Mouse (Mus musculus) cerebellum, adult 11-12 months (tissue): Measurements from ENCODE around the gene Hist1h2bl.
"Not testable (repeated sequence)": the region's sequence is repeated elsewhere in the genome, so short reads cannot be mapped to it uniquely, and the experiment has no call there.

ENCODE experiments used
- DNase-seq: peaks from one replicate; pipeline ENCODE4 v3.0.0; 2022

Hist1h2bl gene

DNA sequence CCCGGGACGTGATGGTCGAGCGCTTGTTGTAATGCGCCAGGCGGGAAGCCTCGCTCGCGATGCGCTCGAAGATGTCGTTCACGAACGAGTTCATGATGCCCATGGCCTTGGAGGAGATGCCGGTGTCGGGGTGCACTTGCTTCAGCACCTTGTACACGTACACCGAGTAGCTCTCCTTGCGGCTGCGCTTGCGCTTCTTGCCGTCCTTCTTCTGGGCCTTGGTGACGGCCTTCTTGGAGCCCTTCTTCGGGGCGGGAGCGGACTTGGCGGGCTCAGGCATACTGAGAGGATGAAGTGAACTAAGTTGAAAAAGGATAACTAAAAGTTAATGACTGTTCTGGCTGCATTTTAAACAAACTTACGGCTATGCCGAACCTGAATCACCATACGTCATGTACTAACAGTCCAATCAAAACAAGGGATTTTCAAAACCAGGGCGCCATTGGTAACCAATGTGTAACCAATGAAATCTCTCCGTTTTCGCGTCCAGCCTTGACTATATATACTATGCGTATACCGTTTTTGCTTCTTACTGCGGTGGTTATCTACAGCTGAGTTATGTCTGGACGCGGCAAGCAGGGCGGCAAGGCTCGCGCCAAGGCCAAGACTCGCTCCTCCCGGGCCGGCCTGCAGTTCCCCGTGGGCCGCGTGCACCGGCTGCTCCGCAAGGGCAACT is at the start of gene Hist1h2bl, which contains the start of gene Hist1h2ai:
TSS of gene Hist1h2bl (minus strand) at position 280 of the 676 bp plus-strand sequence.
TSS of gene Hist1h2ai (plus strand) at position 559 of the 676 bp plus-strand sequence.
- peak; percentile 88 for DNase-seq

DNA sequence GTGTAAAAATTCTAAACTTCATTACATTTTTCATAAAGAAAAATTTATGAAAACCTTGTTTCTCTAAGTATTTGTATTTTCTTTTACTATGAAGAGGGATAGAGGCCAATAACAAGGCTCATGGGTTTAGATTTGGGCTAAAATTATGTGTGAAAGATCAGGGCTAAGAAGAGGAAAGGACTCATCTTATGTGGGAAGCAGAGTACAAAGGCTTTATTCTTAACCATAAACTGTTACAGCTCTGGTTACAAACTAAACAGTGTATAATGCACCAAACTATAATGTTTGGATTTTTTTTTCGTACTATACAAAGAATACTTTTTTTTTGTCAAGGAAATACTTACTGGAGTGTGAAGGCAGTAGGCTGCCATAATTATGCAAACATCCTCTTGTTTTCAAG is 39.8 kb upstream of the Hist1h2bl start:
- no peak for DNase-seq

DNA sequence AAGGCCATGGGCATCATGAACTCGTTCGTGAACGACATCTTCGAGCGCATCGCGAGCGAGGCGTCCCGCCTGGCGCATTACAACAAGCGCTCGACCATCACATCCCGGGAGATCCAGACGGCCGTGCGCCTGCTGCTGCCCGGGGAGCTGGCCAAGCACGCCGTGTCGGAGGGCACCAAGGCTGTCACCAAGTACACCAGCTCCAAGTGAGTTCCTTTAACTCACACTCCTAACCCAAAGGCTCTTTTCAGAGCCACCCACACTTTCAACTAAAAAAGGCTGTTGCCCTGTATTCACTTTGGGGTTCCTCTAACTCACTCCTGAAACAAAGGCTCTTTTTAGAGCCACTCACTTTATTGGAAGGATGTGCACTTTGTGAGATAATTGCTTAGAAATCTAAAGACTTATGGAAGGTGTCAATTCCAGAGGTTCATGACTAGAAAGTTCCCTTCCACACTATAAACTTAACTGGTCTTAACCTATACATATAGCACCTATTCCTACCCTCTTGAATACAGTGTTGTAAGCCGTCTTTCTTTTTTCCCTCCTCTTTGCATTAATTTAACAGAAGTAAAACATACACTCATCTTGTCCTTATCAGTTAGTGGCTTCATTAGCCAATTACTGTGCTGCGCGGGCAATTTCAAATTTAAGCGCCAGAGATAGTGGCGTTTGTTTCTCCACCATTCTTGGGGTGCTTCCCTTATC is 38.5 kb upstream of the Hist1h2bl start:
- not testable (repeated sequence) for DNase-seq

DNA sequence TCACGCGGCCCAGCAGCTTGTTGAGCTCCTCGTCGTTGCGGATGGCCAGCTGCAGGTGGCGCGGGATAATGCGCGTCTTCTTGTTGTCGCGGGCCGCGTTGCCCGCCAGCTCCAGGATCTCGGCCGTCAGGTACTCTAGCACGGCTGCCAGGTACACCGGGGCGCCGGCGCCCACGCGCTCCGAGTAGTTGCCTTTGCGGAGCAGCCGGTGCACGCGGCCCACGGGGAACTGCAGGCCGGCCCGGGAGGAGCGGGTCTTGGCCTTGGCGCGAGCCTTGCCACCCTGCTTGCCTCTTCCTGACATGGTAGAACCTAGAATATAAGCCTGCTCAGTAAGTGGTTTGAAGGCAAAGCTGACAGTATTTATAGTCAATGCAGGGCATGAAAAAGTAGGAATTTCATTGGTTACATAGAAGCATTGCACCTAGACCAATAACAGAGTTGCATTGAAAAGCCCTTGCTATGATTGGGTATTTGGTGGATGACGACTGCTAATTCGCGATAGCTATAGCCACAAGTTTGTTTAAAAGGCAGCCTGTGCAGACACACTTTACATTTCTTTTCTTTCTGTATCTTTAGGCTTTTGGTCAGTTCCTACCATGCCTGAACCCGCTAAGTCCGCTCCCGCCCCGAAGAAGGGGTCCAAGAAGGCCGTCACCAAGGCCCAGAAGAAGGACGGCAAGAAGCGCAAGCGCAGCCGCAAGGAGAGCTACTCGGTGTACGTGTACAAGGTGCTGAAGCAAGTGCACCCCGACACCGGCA is 37.8 kb upstream of the Hist1h2bl start, which contains the start of the genes Hist1h2ak and Hist1h2bn:
TSS of gene Hist1h2ak (minus strand) at position 304 of the 762 bp plus-strand sequence.
TSS of gene Hist1h2bn (plus strand) at position 600 of the 762 bp plus-strand sequence.
- DNase-seq, result peak; percentile 72

DNA sequence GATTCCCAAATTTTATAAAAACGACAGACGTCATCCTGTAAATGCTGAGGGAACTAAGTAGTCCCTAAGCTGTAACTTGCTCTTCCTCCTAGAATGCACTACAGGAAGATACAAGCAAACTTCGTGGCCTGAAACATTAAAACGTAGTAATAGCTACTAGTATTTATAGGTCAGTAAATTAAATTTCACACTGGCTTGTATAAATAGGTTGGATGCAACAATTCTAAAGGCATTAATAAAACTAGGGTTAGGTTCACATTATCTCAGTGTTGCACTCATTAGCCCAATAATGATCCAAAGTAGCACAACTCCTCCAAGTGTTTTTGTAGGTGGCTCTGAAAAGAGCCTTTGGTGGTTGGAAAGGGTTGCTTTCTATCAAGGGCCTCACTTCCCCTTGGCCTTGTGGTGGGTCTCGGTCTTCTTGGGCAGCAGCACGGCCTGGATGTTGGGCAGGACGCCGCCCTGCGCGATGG is 37.1 kb upstream of the Hist1h2bl start:
- no peak for DNase-seq

DNA sequence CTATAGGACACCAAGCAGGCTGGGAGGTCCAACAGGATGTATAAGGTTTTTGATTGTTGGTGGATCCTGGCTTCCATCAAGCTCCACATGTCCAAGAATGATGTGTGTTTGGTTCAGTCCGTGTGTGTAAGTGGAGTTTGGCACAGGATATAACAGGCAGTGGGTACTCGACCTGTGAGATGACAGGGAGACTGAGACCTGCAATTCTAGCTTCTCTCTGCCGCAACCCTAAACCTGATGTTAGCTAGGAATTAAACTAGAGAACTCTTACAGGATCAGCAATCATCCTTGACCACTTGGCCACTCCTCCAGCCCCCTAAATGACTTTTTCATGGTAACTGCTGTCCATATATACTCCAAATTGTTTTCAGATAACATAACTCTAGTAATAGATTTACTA is 36.4 kb upstream of the Hist1h2bl start:
- no peak for DNase-seq

DNA sequence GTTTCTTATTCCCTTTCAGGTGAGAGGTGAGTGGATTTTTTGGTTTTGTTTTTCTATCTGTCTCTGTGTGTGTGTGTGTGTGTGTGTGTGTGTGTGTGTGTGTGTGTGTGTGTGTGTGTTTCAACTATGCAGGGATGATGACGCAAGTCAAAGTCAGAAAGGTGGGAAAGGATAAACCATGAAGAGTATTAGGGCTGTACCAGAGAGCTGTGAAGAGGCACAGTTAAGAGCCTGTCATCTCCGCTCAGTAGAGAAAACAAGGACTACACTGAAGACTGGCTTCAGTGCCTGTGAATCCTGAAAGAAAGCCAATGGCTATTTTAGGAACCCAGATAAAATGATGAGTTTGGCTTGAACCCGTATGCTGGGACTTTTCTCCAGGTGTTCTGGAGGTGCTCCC is 35.9 kb upstream of the Hist1h2bl start:
- DNase-seq, result no peak

DNA sequence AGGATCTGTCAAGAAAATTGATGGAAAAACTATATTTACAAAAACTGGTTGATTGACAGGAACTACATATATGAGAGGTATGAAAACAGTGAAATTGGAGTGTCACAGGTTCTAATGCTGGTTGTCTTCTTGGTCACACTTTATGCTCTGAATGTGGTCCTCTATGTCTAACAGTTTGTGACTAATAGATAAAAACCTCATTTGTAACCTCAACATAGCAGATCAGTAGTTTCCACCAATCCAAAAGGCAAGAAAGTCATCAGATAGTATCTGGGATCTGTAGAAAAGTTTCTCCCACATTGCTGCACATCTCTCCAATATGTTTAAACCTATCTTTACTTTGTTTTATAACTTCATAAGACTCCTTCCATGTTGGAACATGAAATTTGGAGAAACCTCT is 35.5 kb upstream of the Hist1h2bl start:
- DNase-seq, result no peak

DNA sequence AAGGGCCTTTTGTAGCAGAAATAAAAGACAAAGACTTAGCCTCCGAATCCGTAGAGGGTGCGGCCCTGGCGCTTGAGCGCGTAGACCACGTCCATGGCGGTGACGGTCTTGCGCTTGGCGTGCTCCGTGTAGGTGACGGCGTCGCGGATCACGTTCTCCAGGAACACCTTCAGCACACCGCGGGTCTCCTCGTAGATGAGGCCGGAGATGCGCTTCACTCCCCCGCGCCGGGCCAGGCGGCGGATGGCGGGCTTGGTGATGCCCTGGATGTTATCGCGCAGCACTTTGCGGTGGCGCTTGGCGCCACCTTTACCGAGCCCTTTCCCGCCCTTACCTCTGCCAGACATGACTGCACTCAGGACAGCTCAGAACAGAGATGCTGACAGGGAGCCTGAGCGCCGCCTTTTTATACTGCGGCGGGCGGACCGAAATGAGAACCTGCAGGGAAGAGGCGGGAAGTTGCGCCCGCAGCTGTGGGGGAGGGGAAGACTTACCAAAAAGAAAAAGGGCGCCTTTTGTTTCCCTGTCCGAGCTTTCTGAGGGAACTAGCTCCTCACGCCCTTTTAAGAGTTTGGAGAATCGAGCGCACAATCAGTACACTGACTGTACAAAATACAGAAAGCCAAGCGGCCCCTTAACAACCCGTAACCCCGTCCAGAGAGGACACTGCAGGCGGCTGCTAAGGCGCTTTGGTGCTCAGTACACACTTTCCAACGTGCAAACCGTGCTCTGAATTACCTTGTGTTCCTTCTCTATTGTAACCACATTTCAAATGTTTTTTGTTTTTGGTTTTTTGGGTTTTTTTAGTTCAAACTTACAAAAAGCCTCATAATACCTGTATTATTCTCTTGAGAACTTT is 34.4 kb upstream of the Hist1h2bl start, which contains the start of gene Hist1h4k:
TSS of gene Hist1h4k (minus strand) at position 347 of the 859 bp plus-strand sequence.
- DNase-seq, result peak; percentile 96

DNA sequence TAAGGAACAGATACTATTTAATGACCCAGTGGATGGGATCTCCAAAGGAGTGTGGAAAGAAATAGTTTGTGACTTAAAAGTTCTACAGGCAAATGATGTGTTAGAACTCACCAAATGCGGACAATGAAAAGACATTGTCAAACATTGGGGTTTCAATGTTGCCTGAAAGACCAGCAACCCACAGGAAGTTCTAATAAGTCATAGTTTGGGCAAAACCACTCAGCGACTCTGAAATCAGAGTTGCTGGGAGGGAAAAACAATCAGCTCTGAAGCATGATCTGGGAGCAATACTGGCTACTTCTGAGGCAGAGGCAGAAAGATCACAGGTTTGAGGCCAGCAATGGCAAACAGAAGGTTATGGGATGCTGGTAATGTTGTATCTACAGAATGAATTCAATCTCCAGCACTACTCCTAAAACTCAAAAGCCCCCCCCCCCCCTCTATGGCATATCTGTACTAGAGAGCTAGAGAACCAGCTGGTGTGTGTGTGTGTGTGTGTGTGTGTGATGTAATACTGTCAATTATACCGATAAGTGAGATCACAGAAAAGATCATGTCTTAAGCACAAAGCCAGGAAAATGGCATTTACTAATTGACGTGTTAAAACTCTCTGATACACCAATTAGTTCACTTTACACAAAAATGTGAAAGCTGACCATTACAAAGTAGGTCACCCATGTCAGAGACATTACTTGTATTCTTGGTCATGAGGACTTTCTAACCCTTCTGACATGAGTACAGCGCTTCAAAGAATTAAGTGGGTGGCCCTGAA is 33.6 kb upstream of the Hist1h2bl start:
- no peak for DNase-seq

DNA sequence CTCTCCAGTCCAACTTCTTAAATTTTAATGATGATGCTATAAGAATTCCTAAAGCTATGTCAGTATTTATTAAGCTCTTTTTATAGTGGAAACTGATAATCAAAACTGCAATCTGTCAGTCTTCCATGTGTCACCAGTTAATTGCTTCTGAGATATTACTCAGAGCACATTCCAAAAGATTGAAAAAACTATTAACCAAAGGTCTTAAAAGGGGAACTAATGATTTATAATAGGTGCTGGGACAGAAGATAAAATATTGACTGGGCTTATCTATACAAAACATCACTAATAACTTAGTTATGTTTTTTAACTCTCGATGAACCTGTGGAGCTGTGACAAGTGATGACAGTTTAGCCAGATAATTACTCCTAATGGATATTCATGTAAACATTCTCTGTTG is 29.1 kb upstream of the Hist1h2bl start:
- no peak for DNase-seq

DNA sequence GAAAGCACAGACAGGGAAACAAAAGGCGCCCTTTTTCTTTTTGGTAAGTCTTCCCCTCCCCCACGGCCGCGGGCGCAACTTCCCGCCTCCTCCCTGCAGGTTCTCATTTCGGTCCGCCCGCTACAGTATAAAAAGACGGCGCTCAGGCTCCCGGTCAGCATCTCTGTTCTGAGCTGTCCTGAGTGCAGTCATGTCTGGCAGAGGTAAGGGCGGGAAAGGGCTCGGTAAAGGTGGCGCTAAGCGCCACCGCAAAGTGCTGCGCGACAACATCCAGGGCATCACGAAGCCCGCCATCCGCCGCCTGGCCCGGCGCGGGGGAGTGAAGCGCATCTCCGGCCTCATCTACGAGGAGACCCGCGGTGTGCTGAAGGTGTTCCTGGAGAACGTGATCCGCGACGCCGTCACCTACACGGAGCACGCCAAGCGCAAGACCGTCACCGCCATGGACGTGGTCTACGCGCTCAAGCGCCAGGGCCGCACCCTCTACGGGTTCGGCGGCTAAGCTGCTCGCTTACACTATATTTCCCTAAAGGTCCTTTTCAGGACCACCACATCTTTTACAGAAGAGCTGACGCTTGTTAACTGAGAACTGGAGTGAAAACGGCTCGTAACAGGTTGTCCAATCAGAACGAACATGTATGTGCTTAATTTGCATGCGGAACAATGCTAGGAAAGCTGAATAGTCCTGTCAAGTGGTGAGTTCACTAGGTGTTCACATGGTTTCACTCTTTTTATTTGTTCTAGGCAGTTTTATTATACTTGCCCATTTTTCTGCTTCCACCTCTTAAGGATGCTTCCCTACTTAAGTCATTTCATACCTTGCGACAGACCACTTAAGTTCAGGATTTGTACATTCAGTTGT is 19.2 kb upstream of the Hist1h2bl start, which contains the start of gene Hist1h4j:
TSS of gene Hist1h4j (plus strand) at position 159 of the 862 bp plus-strand sequence.
- DNase-seq, result peak; percentile 86

DNA sequence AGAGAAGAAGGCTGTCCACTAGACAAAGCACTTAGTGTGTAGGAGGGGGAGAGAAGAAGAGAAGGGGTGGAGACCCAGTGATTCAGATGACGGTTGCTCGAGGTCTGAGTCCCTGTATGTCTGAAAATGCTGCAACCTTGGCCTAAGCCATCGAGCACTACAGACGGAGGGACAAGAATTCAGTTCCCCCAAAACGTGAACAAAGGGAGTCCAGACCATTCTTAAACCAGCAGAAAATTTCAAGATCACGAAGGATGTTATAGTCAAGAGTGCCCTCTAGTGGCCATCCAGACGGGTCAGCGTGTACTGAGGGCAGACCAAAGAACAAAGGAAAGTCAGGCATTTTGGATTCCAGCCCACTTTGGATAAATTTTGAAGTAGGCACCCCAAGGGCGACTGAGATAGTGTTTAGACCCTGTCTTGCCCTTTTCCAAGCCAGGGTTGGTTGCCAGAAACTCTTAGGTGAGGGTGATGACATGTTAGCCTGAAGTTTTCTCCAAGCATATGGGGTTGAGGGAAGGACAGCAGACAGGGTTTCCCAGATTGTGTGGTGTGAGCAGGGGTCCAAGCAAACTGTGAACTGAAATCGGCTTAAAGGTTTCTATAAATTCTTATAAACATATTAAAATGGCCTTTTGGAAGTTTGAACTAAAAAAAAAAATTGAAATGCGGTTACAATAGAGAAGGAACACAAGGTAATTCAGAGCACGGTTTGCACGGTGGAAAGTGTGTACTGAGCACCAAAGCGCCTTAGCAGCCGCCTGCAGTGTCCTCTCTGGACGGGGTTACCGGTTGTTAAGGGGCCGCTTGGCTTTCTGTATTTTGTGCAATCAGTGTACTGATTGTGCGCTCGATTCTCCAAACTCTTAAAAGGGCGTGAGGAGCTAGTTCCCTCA is 18.3 kb upstream of the Hist1h2bl start:
- DNase-seq, result peak; percentile 77

DNA sequence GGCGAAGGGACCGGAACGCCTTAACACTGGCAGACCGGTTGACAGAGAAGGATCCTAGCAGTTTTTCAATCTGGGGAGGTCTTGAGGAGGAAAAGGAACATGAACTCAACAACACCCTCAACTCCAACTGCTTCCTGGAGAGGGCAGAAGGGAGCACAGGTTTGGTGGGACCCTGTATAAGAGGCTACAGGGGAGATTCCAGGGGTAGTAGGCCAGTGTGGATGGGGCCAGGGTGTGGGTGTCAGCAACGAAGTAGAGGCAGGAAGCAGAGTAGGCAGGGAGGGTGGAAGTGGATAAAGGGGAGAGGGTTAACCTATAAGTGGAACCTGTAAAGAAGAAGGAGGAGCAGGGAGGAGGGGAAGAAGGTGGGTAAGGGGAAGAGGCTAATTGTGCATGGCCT is 17.5 kb upstream of the Hist1h2bl start:
- DNase-seq, result peak; percentile 16

DNA sequence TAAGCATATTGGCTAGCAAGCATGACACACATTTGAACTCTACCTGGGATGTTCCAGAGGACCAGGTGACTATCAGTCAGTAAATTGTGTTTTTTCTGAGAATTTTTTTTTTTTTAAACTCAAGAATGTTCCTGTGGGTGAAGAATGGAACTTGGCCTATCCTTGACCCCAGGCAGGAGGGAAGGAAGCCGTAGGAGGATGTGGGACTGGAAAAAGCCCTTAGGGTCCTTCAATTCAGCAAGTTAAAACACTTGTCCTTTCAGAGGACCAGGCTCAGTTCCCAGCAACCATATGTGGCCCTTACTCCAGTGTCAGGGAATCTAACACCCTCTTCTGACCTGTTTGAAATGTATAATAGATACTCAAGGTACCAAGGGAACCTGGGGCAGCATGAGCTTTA is 13.6 kb upstream of the Hist1h2bl start:
- no peak for DNase-seq

DNA sequence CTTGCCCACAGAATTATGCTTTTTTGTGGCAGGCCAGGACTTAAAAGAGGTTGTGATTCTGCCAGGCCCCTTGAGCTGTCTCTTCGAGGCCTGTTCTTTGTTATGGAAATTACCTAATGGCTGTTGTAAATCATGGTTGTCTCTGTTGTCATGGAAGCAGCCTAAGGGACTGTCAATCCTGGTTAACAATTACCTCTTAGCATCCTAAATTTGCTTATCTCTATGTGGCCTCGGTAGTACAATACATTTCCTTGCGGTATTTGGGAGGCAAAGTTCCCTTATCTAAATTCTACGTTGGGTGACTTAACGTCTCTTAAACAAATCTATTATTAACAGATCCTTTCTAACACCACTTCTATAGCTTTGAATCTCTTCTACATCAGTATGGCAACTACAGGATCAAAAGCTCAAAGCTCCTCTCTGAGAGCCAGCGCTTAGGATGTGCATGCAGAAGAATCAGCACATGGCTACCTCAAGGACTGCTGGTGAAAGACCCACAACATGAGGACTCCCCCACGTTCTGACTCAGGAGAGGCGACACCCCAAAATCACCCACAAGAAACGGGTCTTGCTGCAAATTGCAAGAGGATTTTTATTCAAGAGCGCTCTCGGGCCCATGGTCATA is 12.1 kb upstream of the Hist1h2bl start:
- no peak for DNase-seq

DNA sequence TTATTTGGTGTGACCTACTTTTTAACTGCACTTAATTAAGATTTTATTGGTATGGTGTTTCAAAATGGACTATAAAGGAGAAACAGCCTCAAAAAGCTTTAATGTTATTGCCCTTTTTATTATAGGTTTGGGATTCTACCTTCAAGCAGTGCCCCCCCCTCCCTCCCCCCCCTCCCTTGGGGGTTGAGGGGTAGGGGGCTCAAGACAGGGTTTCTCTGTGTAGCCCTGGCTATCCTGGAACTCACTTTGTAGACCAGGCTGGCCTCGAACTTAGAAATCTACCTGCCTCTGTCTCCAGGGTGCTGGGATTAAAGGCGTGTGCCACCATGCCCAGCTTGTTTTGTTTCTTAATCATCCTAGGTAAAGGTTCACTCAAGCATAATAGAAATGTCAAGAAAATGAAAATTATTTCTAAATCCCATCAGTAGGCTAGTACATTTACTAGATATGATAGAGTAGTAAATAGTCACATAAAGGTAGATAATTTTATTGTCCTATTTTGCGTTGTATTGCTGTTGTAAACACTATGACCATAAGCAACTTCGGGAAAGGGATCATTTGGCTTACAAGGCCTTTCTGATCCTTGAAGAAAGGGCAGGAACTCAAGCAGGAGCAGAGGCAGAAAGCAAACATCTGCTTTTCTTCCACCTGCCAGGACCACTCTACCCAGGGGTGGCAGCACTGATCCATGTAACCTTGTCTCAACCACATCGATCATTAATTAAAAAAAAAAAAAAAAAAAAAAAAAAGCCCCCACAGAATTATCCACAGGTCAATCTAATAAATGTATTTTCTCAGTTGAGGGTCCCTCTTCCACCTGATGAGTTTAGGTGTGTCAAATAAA is 7.3 kb upstream of the Hist1h2bl start:
- DNase-seq, result no peak
